Mouse (Mus musculus): Measurements from ENCODE around the gene Parn. TPM values are rescaled to one million over a fixed set of nuclear protein-coding genes. Genes with fewer than 3 reads are reported as not detected.

The Parn gene
- polyA plus RNA-seq, 1 experiment from 2014 or later = 30.4 TPM

DNA sequence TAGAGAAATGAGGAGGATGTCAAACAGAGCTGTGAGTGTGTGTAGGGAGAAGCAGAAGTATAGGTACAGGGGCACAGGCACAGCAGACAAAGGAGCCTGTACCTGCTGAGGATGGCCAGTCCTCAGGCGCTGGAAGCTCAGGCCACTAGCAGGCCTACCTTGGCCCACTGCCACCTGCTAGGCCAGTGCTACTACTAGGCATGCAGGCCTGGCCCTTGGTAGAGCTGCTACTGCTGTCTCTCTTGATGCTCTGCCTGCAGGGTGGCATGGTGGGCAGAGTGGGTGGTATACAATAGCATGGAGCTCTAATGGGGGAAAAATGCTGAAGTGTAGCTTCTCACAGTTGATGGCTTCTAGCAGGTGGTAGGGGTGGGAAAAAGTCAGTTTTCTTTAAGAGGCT is 88.0 kb downstream of the Parn start:
- Histone ChIP-seq H3K27me3 (ENCODE audit: control insufficient read depth, insufficient read depth, low read depth, low read length) (no peaks in the 10 kb centered on the region), H3K4me2 (ENCODE audit: low read length) (no peak overlapping the region), H3K36me3 (ENCODE audit: control insufficient read depth, insufficient read depth, low read length) (no peaks in the 10 kb centered on the region), H3K27ac (ENCODE audit: low read length) (no peak overlapping the region), H3K4me3 (ENCODE audit: low read depth, low read length) (no peak overlapping the region), H3K4me1 (ENCODE audit: control insufficient read depth, insufficient read depth, low read length) (no peaks in the 10 kb centered on the region), H3K9me3 (replicated peaks; ENCODE audit: control insufficient read depth, low read length, poor library complexity, severe bottlenecking) (no peaks in the 10 kb centered on the region), H3K9ac (ENCODE audit: low read depth, low read length) (no peak overlapping the region)
- 60% methylated on average over 1 of the region's 1 CpGs for WGBS
- ATAC-seq = no peak

DNA sequence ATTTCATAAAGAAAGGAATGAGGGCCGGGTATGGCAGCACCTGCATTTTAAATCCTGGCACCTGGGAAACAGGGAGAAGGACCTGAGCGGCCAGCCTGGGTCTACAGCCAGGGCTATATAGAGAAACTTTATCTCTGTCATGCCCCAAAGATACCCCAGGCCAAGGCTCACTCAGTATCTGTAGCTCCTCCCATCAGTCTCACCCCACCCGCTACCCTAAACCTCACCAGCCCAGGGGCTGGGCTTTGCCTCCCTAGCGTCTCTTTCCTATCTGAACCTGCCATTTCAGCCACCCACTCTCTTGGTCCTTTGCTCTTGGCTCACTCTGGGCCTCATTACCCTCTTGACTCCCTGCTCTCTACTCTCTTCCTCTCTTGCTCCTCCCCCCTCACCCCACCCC is 92.7 kb downstream of the Parn start:
- WGBS = 84% methylated on average over 4 of the region's 4 CpGs
- no peaks in the 10 kb centered on the region for H3K36me3 ChIP-seq (ENCODE audit: control insufficient read depth, insufficient read depth, low read length)
- no peak overlapping the region for H3K4me2 ChIP-seq (ENCODE audit: low read length)
- ATAC-seq = no peak
- H3K4me1 ChIP-seq (ENCODE audit: control insufficient read depth, insufficient read depth, low read length) = no peaks in the 10 kb centered on the region
- no peaks in the 10 kb centered on the region for H3K27me3 ChIP-seq (ENCODE audit: control insufficient read depth, insufficient read depth, low read depth, low read length)
- no peak overlapping the region for H3K9ac ChIP-seq (ENCODE audit: low read depth, low read length)
- H3K9me3 ChIP-seq (replicated peaks; ENCODE audit: control insufficient read depth, low read length, poor library complexity, severe bottlenecking) = no peaks in the 10 kb centered on the region
- no peak overlapping the region for H3K4me3 ChIP-seq (ENCODE audit: low read depth, low read length)
- H3K27ac ChIP-seq (ENCODE audit: low read length) = no peak overlapping the region

DNA sequence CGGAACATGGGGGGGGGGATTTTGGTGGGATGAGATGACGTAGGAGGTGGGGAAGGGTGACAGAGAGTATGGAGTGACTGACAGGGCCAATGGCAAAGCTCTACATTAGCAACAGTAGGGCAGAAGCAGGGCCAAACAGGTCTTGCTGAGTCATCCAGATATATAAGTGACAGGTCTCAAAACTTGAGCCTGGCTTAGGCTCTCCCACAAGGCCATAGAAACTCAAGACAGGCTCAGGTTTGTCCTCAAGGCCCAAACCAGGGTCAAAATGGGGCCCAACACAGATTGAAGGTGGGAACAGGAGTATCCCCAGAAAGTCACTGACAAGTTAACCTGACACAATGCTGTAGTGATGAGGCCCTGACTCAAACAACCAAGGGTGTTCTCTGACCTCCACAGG is 99.7 kb downstream of the Parn start:
- H3K27me3 ChIP-seq (ENCODE audit: control insufficient read depth, insufficient read depth, low read depth, low read length) = no peaks in the 10 kb centered on the region
- no peak for ATAC-seq
- 88% methylated on average over 2 of the region's 2 CpGs for WGBS

DNA sequence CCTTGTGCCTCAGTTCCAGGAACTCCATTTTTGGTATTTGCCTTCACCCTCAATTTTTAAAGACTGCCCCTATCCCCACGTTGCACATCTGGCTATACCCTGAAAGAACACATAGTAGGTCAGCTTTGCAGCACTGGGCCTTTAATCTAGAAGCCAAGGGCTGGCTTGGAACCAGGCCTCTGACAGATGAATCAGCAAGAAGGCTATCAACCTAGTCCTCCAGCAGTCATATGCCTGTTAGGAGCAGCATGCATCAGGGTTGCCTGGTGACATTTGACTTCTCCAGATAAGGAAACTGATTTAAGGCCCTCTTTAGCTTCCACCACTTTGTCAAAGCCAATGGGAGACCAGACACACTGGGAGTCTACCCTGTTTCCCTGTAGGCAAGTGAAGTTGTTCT is 100.4 kb downstream of the Parn start:
- no peaks in the 10 kb centered on the region for H3K36me3 ChIP-seq (ENCODE audit: control insufficient read depth, insufficient read depth, low read length)
- whole genome bisulfite sequencing = 91% methylated on average over 1 of the region's 1 CpGs

More for the DNA sequence above, 99.7 kb downstream of the Parn start:
- Histone ChIP-seq H3K4me3 (ENCODE audit: low read depth, low read length) (no peak overlapping the region), H3K36me3 (ENCODE audit: control insufficient read depth, insufficient read depth, low read length) (no peaks in the 10 kb centered on the region), H3K27ac (ENCODE audit: low read length) (no peak overlapping the region), H3K9ac (ENCODE audit: low read depth, low read length) (no peak overlapping the region), H3K9me3 (replicated peaks; ENCODE audit: control insufficient read depth, low read length, poor library complexity, severe bottlenecking) (no peaks in the 10 kb centered on the region), H3K4me2 (ENCODE audit: low read length) (no peak overlapping the region), H3K4me1 (ENCODE audit: control insufficient read depth, insufficient read depth, low read length) (no peaks in the 10 kb centered on the region)

DNA sequence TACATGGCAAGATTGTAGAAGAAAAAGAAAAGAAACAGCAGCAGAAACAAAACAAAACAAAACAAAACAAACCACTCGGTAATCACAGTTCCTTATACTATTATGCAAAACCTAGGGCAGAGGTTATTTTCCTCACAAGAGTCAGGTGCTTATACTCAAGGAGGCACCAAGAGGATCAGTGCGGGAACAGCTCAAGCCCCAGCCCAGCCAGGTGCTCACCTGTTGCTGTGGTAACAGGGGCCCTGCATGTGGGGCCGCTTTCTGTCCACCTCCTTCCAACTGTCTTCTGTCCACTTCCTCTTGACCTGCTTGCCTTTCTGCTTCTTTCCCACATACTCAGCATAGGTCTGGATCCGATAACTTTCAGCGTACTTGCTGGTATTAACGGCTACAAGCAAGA is 101.6 kb downstream of the Parn start:
- Histone ChIP-seq H3K27ac (ENCODE audit: low read length) (no peak overlapping the region), H3K9ac (ENCODE audit: low read depth, low read length) (no peak overlapping the region), H3K27me3 (ENCODE audit: control insufficient read depth, insufficient read depth, low read depth, low read length) (no peaks in the 10 kb centered on the region), H3K4me3 (ENCODE audit: low read depth, low read length) (no peak overlapping the region), H3K4me1 (ENCODE audit: control insufficient read depth, insufficient read depth, low read length) (no peaks in the 10 kb centered on the region), H3K36me3 (ENCODE audit: control insufficient read depth, insufficient read depth, low read length) (no peaks in the 10 kb centered on the region), H3K9me3 (replicated peaks; ENCODE audit: control insufficient read depth, low read length, poor library complexity, severe bottlenecking) (no peaks in the 10 kb centered on the region), H3K4me2 (ENCODE audit: low read length) (no peak overlapping the region)
- no peak for ATAC-seq
- WGBS = 81% methylated on average over 6 of the region's 6 CpGs

More for the DNA sequence above, 100.4 kb downstream of the Parn start:
- no peak for ATAC-seq
- H3K4me1 ChIP-seq (ENCODE audit: control insufficient read depth, insufficient read depth, low read length) = no peaks in the 10 kb centered on the region
- H3K9me3 ChIP-seq (replicated peaks; ENCODE audit: control insufficient read depth, low read length, poor library complexity, severe bottlenecking) = no peaks in the 10 kb centered on the region
- H3K27ac ChIP-seq (ENCODE audit: low read length) = no peak overlapping the region
- H3K4me2 ChIP-seq (ENCODE audit: low read length) = no peak overlapping the region
- H3K4me3 ChIP-seq (ENCODE audit: low read depth, low read length) = no peak overlapping the region
- no peaks in the 10 kb centered on the region for H3K27me3 ChIP-seq (ENCODE audit: control insufficient read depth, insufficient read depth, low read depth, low read length)
- H3K9ac ChIP-seq (ENCODE audit: low read depth, low read length) = no peak overlapping the region

DNA sequence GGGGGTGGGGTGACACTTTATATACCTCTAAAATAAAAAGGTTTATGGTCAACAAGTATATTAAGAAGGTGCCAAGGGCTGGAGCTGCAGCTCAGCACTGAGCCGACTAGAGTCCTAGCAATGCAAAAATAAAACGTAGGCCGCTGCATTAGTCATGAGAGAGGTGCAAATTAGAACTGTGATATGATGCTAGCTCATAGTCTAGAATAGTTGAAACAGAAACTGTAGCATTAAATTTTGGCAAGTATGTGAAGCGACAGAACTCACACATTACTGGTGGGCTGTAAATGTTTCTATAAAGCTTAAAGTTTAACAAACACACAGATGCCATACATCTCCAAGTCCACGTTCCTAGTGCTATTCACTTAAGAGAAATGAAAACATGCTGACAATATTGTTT is 102.7 kb downstream of the Parn start:
- 96% methylated on average over 5 of the region's 5 CpGs for WGBS
- Histone ChIP-seq H3K9ac (ENCODE audit: low read depth, low read length) (no peak overlapping the region), H3K4me1 (ENCODE audit: control insufficient read depth, insufficient read depth, low read length) (no peaks in the 10 kb centered on the region), H3K27me3 (ENCODE audit: control insufficient read depth, insufficient read depth, low read depth, low read length) (no peaks in the 10 kb centered on the region), H3K4me2 (ENCODE audit: low read length) (no peak overlapping the region), H3K4me3 (ENCODE audit: low read depth, low read length) (no peak overlapping the region), H3K9me3 (replicated peaks; ENCODE audit: control insufficient read depth, low read length, poor library complexity, severe bottlenecking) (no peaks in the 10 kb centered on the region), H3K36me3 (ENCODE audit: control insufficient read depth, insufficient read depth, low read length) (no peaks in the 10 kb centered on the region), H3K27ac (ENCODE audit: low read length) (no peak overlapping the region)
- no peak for ATAC-seq

DNA sequence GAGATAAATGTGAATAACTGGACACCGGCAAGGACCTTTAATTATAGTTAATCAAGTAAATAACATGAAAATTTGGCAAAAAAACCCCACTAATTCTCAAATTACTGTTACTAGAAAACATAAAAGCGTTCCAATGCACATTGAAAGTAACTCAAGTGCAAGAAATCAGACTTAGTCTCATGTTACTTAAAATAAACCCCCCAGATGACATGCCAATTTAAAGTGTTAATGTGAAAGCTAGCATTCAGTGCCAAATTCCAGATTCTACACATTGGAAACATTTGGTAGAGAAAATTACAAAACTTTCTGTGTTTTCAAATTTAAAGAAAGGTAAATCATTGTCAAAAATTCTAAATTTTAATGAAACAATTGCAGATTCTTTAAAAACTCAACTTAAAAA is 110.2 kb downstream of the Parn start:
- H3K27me3 ChIP-seq (ENCODE audit: control insufficient read depth, insufficient read depth, low read depth, low read length) = no peaks in the 10 kb centered on the region
- no peak for ATAC-seq
- H3K4me1 ChIP-seq (ENCODE audit: control insufficient read depth, insufficient read depth, low read length) = no peaks in the 10 kb centered on the region
- no peak overlapping the region for H3K27ac ChIP-seq (ENCODE audit: low read length)
- no peak overlapping the region for H3K9ac ChIP-seq (ENCODE audit: low read depth, low read length)
- H3K36me3 ChIP-seq (ENCODE audit: control insufficient read depth, insufficient read depth, low read length) = no peaks in the 10 kb centered on the region
- H3K4me2 ChIP-seq (ENCODE audit: low read length) = no peak overlapping the region
- H3K9me3 ChIP-seq (replicated peaks; ENCODE audit: control insufficient read depth, low read length, poor library complexity, severe bottlenecking) = no peaks in the 10 kb centered on the region
- 79% methylated on average over 2 of the region's 2 CpGs for WGBS
- no peak overlapping the region for H3K4me3 ChIP-seq (ENCODE audit: low read depth, low read length)

DNA sequence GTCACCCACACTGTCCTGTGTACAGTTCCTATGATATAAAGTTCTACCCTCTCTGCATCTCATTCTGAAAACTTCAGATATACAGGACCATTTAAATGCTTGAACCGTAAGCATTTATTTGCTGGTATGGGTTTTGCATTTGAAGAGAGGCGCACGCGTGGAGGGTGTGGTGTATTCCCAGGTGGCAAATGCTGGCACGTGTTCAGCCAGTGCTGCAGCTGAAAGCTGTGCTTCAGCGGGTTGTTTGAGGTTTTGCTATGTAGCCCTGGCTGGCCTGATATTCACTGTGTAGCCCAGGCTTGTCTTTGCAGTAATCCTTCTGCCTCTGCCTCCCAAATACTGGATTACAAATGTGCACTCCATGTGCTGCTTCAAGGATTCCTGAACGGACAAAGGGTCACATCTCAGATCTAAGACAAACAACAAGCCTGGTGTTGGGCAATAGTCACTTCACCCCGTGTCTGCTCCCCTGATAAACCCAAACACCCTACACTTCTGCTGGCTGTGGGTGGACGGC is 111.0 kb downstream of the Parn start:
- Histone ChIP-seq H3K4me2 (ENCODE audit: low read length) (no peak overlapping the region), H3K4me1 (ENCODE audit: control insufficient read depth, insufficient read depth, low read length) (no peaks in the 10 kb centered on the region), H3K4me3 (ENCODE audit: low read depth, low read length) (no peak overlapping the region), H3K27ac (ENCODE audit: low read length) (no peak overlapping the region), H3K9ac (ENCODE audit: low read depth, low read length) (no peak overlapping the region), H3K36me3 (ENCODE audit: control insufficient read depth, insufficient read depth, low read length) (no peaks in the 10 kb centered on the region), H3K9me3 (replicated peaks; ENCODE audit: control insufficient read depth, low read length, poor library complexity, severe bottlenecking) (no peaks in the 10 kb centered on the region), H3K27me3 (ENCODE audit: control insufficient read depth, insufficient read depth, low read depth, low read length) (no peaks in the 10 kb centered on the region)
- WGBS = 84% methylated on average over 9 of the region's 9 CpGs
- ATAC-seq = no peak

DNA sequence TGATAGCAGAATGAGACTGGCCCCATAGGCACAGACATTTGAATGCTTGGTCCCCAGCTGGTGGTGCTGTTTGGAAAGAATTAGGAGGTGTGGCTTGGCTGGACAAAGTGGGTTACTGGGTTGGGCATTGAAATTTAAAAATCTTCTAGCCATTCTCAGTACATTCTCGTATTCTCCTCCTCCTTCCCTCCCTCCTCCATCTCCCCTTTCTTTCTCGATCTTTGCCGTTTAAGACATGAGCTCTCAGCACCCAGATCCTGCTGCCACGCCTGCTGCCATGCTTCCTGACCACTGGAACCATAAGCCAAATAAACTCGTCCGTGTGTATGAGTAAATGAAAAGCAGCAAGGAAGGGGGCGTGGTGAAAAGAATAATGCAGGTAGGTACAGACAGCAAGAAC is 111.5 kb downstream of the Parn start:
- no peak overlapping the region for H3K27ac ChIP-seq (ENCODE audit: low read length)
- H3K27me3 ChIP-seq (ENCODE audit: control insufficient read depth, insufficient read depth, low read depth, low read length) = no peaks in the 10 kb centered on the region
- H3K9ac ChIP-seq (ENCODE audit: low read depth, low read length) = no peak overlapping the region
- no peaks in the 10 kb centered on the region for H3K36me3 ChIP-seq (ENCODE audit: control insufficient read depth, insufficient read depth, low read length)
- no peak overlapping the region for H3K4me3 ChIP-seq (ENCODE audit: low read depth, low read length)
- H3K4me1 ChIP-seq (ENCODE audit: control insufficient read depth, insufficient read depth, low read length) = no peaks in the 10 kb centered on the region
- H3K4me2 ChIP-seq (ENCODE audit: low read length) = no peak overlapping the region
- H3K9me3 ChIP-seq (replicated peaks; ENCODE audit: control insufficient read depth, low read length, poor library complexity, severe bottlenecking) = no peaks in the 10 kb centered on the region
- 91% methylated on average over 7 of the region's 7 CpGs for WGBS
- no peak for ATAC-seq

Measured in midbrain, embryonic 16.5 days (tissue).